Mouse (Mus musculus): ENCODE measurements around the gene Acrbp.
"Not testable (repeated sequence)": the region's sequence is repeated elsewhere in the genome, so short reads cannot be mapped to it uniquely, and the experiment has no call there.

Acrbp gene

DNA sequence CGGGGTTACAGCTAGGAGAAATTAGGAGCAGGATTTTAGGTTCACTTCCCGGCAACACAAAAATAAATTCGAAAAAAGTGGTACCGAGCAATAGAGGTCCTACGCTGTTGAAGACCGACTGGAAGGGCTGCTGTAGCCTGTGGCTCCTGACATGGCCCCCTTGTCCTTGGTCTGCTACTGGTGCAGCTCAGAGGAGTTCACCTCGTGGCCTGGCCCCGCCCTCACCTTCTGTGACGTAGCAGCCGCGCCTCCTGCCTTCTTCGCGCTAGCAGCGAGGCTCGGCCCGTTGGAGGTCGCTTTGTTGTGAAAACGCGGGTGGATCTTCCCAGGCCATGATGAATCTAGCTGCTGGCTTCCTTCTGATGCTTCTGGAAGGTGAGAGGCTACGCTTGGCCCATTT, at the start of gene Acrbp:
TSS of gene Acrbp (plus strand) at position 12 of the 400 bp plus-strand sequence.
- no peak for DNase-seq (ENCODE audit: low spot score in 2 of 2)

DNA sequence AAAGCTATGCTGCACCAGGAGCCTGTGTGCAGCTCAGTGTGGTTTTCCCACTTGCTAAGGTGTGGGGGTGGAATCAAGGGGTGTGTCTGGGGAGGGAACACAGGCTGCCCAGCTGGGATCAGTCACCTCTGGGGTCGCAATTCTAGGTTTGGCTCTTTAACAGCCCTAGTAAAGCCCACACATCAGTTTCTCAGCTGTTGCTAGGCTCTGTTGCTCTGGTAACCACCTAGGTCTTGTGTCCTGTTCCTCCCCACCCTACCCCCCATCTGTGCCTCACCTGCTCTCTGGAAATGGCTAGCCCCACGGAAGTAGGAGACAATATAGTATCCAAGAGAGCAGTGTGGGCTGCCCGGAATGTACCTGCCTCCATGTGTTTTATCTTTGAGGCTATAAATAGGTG, 45.8 kb upstream of the Acrbp start:
- DNase-seq (ENCODE audit: low spot score in 2 of 2), result no peak

DNA sequence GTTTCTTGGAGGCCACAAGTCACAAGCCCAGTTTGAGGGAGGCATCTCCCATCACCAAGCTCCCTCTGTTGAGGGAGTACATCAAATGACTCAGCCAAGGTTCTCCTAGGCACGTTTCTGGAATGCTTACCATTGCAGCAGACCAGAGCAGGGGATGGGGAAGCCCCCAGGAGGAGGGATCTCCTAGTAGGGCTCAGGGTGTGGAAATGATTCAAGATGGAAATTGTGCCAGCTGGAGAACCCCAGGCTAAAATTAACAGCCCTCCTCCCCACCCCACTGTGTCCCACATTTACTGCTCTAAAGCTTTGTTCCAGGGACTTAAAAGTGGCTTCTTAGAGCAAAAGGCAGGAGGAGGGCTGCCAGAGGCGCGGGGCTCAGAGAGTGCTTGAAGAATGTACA, 44.4 kb upstream of the Acrbp start:
- no peak for DNase-seq (ENCODE audit: low spot score in 2 of 2)

DNA sequence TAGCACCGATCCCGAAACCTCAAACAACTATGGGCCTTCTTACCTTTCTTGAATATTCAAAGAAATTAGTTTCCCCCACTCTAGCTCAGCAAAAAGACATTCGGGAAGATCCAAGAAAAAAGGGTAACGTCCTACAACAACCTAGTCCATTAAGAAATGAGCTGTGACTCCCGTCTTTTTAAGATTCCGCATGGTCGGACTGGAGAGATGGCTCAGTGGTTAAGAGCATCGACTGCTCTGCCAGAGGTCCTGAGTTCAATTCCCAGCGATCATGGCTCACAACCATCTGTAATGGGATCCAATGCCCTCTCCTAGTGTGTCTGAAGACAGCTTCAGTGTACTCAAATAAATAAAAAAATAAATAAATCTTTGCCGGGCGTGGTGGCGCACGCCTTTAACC, 41.4 kb upstream of the Acrbp start:
- DNase-seq (ENCODE audit: low spot score in 2 of 2), result no peak

DNA sequence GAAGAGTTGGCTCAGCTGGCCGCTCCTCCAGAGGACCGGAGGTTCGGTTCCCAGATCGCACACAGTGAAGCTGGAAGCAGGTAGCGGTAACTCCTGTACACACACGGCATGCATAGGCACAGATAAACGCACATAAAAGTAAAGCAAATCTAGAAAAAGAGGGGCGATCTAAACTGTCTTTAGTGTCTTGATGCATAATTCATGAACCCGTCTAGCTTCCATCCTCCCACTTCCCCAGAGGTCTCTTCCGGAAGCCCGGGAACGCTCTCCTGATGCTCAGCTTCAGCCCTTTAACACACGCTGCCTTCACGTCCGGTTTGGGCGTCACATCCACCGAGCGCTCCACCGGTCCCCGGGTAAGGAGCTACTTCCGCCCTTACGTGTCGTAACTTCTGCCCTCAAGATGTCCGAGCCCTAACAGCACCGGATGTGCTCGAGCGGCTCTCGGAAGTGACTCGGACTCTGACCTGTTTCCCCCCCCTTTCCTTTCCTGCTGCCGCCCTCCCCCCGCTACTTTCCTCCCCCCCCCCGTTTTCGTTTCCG, 40.8 kb upstream of the Acrbp start:
- peak; percentile 99 for DNase-seq (ENCODE audit: low spot score in 2 of 2)

DNA sequence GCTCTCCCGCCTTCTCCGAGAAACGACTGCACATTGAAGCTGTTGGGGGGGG, 40.5 kb upstream of the Acrbp start, which contains the start of gene Zfp384:
TSS of gene Zfp384 (plus strand) at position 17 of the 52 bp plus-strand sequence.
- no peak for DNase-seq (ENCODE audit: low spot score in 2 of 2)

DNA sequence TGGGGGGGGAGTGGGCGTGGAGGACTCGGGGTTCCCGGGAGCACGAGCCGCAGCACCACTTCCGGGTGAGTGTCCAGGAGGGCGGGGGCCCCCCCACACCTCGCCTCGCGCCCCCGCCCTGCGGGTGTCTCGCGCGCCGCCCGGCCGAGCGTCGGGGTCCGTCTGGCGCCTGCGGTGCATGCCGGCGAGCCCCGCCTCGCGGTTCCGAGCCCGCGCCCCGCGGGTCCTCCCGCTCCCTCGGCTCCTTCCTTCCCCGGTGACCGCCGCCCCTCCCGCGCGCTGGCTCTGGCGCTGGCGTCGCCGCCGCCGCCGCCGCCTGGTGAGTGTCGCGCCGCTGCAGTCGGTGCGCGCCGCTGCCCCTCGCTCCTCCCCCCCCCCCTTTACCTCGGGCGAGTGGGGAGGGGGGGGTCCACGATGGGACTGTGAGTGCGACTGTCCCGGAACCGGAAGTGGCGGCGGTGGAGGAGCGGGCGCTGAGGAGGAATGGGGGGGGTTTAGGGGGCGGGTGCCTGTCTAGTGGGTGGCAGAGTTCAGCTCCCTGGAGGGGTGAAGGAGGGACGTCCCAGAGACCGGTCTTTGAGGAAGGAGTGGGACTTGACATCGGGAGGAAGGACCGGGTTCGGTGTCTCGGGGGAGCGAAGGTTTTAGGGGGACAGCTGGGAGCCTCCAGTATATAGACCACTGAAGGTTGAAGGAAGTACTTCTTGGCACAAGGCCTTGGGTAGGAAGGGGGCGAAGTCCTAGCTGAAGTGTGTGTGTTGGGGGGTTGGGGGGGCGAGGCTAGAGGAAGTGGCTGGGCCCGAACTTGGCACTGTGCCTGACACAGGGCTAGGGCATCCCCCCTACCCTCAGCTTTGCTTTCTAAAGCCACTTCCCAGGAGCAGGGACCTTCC, 40.1 kb upstream of the Acrbp start:
- DNase-seq (ENCODE audit: low spot score in 2 of 2), result peak in 1 of 2 experiments; percentile 64

DNA sequence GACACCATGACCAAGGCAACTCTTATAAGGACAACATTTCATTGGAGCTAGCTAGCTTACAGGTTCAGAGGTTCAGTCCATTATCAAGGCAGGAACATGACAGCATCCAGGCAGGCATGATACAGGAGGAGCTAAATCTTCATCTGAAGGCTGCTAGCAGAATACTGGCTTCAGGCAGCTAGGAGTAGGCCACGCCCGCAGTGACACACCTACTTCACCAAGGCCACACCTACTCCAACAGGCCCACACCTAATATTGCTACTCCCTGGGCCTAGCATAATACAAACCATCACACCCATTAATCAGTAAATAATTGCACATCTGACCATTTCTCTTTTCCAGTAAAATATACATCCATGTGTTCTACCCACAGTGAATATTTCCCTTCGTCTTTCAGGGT, 31.8 kb upstream of the Acrbp start:
- no peak for DNase-seq (ENCODE audit: low spot score in 2 of 2)

DNA sequence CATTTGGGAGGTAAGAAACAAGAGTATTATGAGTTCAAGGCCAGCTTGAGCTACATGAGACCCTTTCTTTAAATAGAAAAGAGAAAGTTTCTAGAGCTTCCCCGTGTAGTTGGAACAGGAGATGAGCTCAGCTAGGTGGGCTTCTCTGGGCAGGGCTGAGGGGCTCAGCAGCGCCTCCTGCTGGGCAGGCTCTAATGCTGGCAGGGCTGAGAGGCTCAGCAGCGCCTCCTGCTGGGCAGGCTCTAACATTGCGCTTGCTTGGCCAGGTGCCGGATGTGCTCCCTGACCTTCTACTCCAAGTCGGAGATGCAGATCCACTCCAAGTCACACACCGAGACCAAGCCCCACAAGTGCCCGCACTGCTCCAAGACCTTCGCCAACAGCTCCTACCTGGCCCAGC, 19.0 kb upstream of the Acrbp start:
- not testable (repeated sequence) for DNase-seq (ENCODE audit: low spot score in 2 of 2)

DNA sequence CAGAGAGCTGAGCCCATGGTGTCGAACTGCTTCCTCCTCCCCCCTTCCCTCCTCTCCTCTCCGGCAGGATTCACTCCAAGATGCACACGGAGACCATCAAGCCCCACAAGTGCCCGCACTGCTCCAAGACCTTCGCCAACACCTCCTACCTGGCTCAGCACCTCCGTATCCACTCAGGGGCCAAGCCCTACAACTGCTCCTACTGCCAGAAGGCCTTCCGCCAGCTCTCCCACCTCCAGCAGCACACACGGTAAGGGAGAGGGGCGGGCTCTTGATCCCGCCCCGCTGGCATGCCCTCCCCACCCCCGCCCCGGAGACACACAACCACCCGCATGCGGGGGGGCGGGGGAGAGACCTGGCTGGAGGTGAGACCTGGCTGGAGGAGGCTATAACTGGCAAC, 17.9 kb upstream of the Acrbp start:
- DNase-seq (ENCODE audit: low spot score in 2 of 2), result no peak

DNA sequence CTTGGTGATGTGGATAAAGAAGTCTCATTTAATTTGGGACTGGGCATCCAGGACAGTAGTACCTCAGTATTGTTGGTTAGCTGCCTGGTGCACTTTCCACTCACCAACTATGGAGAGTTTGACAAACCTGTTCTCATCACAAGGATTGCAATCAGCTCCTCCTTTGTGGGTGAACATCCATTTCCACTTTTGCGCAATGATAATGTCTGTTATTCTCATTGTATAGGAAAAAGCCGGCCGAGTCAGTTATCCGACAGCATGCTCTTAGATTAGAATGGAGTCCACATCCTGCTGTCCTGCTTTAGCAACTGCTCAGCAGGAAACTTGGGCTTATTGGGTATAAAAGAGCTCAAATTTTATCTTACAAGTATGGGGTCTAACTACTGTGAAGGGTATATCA, 10.8 kb upstream of the Acrbp start:
- no peak for DNase-seq (ENCODE audit: low spot score in 2 of 2)

DNA sequence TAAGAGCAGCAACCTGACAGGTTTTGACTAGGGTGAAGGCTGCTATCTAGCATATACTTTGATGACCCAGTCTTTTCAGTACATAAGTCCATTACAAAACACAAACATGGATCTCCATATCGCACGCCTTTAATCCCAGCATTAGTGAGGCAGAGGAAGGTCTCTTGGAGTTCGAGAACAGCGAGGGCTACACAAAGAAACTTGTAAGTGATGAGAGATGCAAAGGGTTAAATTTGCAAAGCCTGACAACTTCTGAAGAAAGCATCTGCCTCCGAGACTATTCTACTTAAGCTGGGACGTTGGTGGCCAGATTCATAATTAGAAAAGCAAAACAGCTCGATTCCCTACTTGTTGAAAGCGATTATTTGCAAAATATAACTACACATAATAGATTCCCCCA, 10.4 kb upstream of the Acrbp start:
- DNase-seq (ENCODE audit: low spot score in 2 of 2), result no peak

DNA sequence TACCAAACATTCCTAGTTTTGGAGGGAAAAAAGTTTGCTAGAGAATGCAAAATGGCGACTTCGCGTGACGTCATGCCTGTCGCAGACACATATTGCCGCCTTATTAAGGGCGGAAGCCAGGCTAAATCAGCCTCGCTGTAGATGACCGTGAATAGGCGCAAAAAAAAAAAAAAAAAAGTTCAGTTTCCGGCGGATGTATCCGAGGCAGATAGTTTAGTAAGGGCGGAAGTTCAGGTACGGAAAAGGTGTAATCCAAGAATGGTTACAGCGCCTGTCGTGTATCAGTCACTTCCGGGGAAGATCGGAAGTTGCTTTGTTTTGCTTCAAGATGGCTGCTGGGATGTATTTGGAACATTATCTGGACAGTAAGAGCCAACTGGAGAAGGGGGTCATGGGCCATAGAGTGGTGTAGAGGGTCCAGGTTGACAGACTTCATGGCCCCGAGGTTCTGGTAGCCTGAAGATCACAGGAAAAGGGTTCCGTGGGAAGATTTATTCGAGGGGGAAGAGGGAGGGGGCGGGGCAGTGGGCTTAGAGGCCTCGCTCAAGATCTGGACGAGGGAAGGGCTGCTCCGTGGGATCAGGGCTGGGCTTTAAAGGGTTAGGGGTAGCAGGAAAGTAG, 9.8 kb upstream of the Acrbp start, which contains the start of gene Ing4:
TSS of gene Ing4 (plus strand) at position 228 of the 621 bp plus-strand sequence.
- DNase-seq (ENCODE audit: low spot score in 2 of 2), result peak; percentile 90 to 91

DNA sequence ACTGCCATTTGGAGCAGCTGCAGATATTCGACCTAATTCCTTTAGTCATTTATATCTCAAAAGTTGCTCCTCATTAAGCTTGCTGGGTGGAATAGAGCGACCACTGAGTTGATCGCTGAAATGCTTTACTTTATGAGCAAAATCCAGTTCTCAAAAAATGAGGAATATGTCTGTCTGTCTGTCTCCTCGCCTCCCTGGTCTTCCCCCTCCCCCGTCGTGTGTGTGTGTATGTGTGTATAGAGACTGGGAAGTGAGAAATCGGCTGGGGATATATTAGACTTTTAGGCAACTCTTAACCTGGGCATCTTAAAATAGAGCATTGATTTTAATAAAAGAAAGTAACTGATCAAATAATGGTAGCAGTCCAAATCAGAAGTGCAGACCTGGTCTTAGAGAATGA, 9.3 kb upstream of the Acrbp start:
- no peak for DNase-seq (ENCODE audit: low spot score in 2 of 2)

DNA sequence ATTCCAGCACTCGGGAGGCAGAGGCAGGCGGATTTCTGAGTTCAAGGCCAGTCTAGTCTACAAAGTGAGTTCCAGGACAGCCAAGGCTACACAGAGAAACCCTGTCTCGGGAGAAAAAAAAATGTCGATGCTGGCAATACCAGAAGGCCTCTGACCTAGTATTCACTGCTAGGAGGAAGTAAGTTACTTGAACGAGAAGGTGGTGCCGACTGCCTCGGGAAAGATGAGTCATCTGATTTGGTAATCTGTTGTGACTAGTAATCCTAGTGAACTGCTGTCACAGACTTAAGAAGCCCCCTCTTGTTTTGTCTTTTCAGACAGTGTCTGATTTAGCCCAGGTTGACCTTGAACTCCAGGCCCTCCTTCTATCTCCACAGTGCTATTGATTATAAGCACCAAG, 8.4 kb upstream of the Acrbp start:
- DNase-seq (ENCODE audit: low spot score in 2 of 2), result no peak

DNA sequence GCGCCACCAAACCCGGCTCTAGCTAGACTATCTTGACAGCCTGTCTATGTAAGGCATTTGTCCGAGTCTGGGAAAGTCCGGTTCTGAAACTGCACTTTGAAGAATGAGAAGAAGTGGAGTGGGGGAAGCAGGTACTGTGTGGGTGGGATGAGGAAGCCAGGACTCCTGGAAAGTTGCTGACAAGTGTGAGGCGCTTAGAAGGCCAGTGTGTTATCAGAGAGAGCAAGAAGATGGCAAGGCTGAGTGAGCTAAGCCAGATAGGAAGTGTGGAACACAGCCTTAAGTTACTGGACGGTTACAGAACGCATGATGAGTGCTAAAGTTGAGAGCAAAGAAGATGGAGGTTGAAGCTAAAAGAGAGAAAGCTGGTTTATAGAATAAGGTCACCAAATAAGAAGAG, 7.4 kb upstream of the Acrbp start:
- no peak for DNase-seq (ENCODE audit: low spot score in 2 of 2)

DNA sequence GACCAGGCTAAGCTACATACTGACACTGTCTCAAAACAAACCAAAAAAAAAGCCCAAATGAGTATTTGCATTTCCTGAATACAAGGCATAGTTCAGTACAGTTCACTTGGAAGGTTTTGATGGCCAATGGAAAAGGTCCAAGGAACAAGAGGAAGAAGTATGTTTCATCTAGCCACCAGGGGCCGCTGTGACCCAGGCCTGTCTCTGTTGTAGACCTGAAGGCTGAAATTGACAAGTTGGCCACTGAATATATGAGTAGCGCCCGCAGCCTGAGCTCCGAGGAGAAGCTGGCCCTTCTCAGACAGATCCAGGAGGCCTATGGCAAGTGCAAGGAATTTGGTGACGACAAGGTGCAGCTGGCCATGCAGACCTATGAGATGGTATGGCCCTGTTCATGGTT, 2.8 kb upstream of the Acrbp start:
- peak in 1 of 2 experiments; percentile 73 for DNase-seq (ENCODE audit: low spot score in 2 of 2)

DNA sequence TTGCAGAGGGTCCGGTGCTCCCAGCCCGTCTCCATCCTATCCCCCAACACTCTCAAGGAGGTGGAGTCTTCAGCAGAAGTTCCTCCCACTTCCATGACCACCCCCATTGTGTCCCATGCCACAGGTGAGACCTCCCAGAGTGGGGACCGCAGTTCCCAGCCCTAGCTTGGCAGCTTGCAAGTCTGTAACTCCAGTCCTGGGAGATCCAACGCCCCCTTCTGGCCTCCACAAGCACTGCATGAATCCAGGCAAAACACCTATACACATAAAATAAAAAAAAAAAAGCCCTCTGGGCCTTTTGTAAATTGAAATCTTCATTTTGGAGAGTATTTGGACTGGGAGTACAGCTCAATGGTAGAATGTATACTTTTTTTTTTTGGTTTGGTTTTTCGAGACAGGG, 1.7 kb downstream of the Acrbp start:
- no peak for DNase-seq (ENCODE audit: low spot score in 2 of 2)

DNA sequence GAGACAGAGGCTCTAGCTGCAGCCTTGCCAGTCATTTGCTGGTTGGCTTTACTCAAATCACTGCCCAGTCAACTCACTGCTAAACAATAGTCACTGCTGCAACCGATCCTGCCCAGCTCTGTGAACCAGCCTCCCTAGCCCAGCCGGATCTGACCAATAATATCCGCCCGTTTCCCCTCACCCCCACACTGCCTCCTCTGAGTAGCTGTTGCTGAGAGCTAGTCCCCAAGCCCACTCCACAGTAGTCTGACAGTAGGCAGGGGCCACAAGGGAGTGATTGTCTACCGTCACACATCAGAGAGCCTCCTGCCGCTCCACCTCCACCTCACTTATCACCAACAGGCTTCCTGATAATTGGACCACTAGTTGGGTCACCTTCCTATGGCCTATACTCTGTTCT, 12.0 kb downstream of the Acrbp start:
- DNase-seq (ENCODE audit: low spot score in 2 of 2), result no peak

DNA sequence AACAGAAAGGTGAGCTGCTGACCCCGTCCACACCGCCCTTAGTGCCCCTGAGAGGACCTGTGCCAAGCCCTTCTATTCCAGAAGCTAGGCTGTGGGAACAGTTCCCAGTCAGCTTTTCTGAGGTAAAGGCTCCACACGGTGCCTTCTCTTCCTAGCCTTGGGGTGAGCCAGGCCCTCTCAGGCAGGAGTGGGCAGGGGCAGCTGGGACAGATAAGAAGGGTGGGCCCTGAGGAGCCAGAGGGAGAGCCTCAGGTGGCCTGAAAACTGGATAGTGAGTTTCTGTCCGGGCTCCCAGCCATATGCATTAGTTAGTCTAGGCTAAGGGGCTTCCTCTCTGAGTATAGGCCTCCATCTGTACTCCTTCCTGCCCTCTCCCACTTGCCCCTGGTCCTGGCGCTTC, 13.0 kb downstream of the Acrbp start:
- DNase-seq (ENCODE audit: low spot score in 2 of 2), result no peak

DNA sequence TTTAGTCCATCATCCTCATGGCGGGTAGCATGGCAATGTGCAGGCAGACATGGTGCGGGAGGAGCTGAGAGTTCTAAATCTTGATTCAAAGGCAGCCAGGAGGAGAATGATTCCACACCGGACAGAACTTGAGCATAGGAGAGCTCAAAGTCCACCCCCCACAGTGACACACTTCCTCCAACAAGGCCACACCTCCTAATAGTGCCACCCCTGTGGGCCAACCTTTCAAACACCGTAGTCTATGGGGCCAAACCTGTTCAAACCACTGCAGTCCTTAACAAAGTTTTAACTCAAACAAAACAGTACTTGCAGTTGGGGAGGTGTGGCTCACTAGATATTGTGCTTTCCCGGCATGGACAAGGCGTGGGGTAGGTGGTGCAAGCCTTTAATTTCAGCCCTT, 14.4 kb downstream of the Acrbp start:
- DNase-seq (ENCODE audit: low spot score in 2 of 2), result no peak

DNA sequence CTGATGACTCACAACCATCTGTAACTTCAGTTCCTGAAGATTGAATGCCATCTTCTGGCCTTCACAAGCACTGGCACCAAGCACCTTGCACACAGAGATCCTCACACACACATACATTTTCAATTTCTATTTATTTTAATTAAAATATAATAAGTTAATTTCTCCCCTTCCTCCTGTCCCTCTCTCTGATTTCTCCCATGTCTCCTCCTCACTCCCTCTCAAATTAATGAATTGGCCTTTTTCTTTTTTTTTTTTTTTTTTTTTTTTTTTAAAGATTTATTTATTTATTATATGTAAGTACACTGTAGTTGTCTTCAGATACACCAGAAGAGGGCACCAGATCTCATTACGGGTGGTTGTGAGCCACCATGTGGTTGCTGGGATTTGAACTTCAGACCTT, 15.7 kb downstream of the Acrbp start:
- DNase-seq (ENCODE audit: low spot score in 2 of 2), result not testable (repeated sequence)

DNA sequence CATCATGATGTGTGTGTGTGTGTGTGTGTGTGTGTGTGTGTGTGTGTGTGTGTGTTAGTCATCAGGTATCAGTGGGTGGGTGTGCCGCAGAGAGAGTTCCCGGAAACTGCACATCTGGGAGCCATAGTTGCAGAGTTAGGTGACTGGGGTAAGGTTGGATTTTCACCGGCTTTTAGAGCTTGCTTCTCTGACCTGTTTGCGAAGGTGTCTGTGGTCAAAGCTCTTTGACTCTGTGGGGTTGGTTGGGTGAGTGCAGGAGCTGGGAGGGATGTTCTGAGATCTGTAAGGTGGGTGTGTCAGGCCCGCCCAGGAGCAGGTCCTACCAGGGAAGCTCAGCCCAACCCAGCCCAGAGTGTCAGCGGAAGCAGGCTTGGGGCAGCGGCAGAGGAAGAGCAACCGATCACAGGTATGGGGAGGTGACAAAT, 18.1 kb downstream of the Acrbp start, which contains the start of gene Lpar5:
TSS of gene Lpar5 (plus strand) at position 350 of the 425 bp plus-strand sequence.
- no peak for DNase-seq (ENCODE audit: low spot score in 2 of 2)

Measured in left cerebral cortex, adult 9 months (tissue).